In genomic region chr12:35016481-35017250, GRCm38 (mm10) we compare ENCODE assay signal across 27 mouse cellular contexts. TPM values are rescaled to one million over a fixed set of nuclear protein-coding genes. Genes with fewer than 3 reads are reported as not detected.
DNase-seq lines count a peak whose midpoint lies in the region; ATAC-seq and TF ChIP-seq lines count a peak whose summit lies in the region.
"Had no signal": no experiment of that assay in that cellular context is flagged by ENCODE, and none has a peak within 500 bp of the region (broad histone marks: within the 10 kb centered on the region; RNA-seq: fewer than 3 reads in every experiment).

No protein-coding gene starts in this region.

- WGBS in forebrain, embryonic 16.5 days = 95% methylated on average over 9 of the region's 9 CpGs
- 90% methylated on average over 9 of the region's 9 CpGs for WGBS in forebrain, embryonic 10.5 days
- WGBS in midbrain, embryonic 13.5 days = 88% methylated on average over 9 of the region's 9 CpGs
- 94% methylated on average over 9 of the region's 9 CpGs for WGBS in midbrain, postnatal 0 days
- WGBS in intestine, embryonic 15.5 days = 62% methylated on average over 9 of the region's 9 CpGs

- no peaks in the 10 kb centered on the region for H3K36me3 ChIP-seq in forebrain, embryonic 16.5 days (ENCODE audit: control insufficient read depth, insufficient read depth)
- no peaks in the 10 kb centered on the region for H3K36me3 ChIP-seq in forebrain, embryonic 10.5 days (replicated peaks)
- H3K36me3 ChIP-seq in midbrain, embryonic 13.5 days = no peaks in the 10 kb centered on the region
- no peaks in the 10 kb centered on the region for H3K36me3 ChIP-seq in midbrain, postnatal 0 days (ENCODE audit: insufficient read depth, low read length)
- H3K36me3 ChIP-seq in intestine, embryonic 15.5 days = no peaks in the 10 kb centered on the region
- H3K36me3 ChIP-seq in splenic B cell, adult 2 months (ENCODE audit: control insufficient read depth, insufficient read depth, low read length, poor library complexity, severe bottlenecking) = no peaks in the 10 kb centered on the region
- H3K36me3 ChIP-seq: heart, embryonic 15.5 days; hindbrain, embryonic 10.5 days; limb, embryonic 15.5 days; liver, embryonic 15.5 days had no signal

- TF ChIP-seq CTCF in midbrain, postnatal 0 days (IDR thresholded peaks at IDR 0.05) = no peak

- H3K27ac ChIP-seq in forebrain, embryonic 16.5 days (ENCODE audit: low read length) = no peak overlapping the region
- no peak overlapping the region for H3K27ac ChIP-seq in forebrain, embryonic 10.5 days
- no peak overlapping the region for H3K27ac ChIP-seq in midbrain, embryonic 13.5 days
- no peak overlapping the region for H3K27ac ChIP-seq in midbrain, postnatal 0 days (ENCODE audit: low read depth, low read length)
- 0 out of 2 replicates have a peak overlapping the region, but pooled peaks have one; percentile 18 for H3K27ac ChIP-seq in intestine, embryonic 15.5 days
- H3K27ac ChIP-seq: heart, adult 2 months; heart, embryonic 15.5 days; hindbrain, embryonic 10.5 days; kidney, postnatal 0 days; limb, embryonic 15.5 days; liver, embryonic 15.5 days; macrophage had no signal

- H3K27me3 ChIP-seq in forebrain, embryonic 16.5 days (replicated peaks; ENCODE audit: control insufficient read depth, insufficient read depth, low read length) = no peaks in the 10 kb centered on the region
- H3K27me3 ChIP-seq in forebrain, embryonic 10.5 days (ENCODE audit: poor library complexity, severe bottlenecking) = no peaks in the 10 kb centered on the region
- 0 out of 2 replicates have a peak, but pooled peaks cover 7% of the 10 kb centered on the region for H3K27me3 ChIP-seq in midbrain, embryonic 13.5 days
- H3K27me3 ChIP-seq in midbrain, postnatal 0 days (ENCODE audit: insufficient read depth, low read length) = no peaks in the 10 kb centered on the region
- no peaks in the 10 kb centered on the region for H3K27me3 ChIP-seq in intestine, embryonic 15.5 days (replicated peaks)
- H3K27me3 ChIP-seq in splenic B cell, adult 2 months (ENCODE audit: control insufficient read depth, insufficient read depth, low read length, poor library complexity, severe bottlenecking) = no peaks in the 10 kb centered on the region
- H3K27me3 ChIP-seq: heart, embryonic 15.5 days; limb, embryonic 15.5 days; liver, embryonic 15.5 days had no signal

- H3K9me3 ChIP-seq in forebrain, embryonic 16.5 days (ENCODE audit: control insufficient read depth, low read length) = no peaks in the 10 kb centered on the region
- no peaks in the 10 kb centered on the region for H3K9me3 ChIP-seq in forebrain, embryonic 10.5 days
- H3K9me3 ChIP-seq in midbrain, embryonic 13.5 days = no peaks in the 10 kb centered on the region
- H3K9me3 ChIP-seq in midbrain, postnatal 0 days (ENCODE audit: low read length) = no peaks in the 10 kb centered on the region
- H3K9me3 ChIP-seq in intestine, embryonic 15.5 days = no peaks in the 10 kb centered on the region
- H3K9me3 ChIP-seq: heart, embryonic 15.5 days; hindbrain, embryonic 10.5 days; limb, embryonic 15.5 days; liver, embryonic 15.5 days had no signal

- H3K4me3 ChIP-seq in forebrain, embryonic 16.5 days (replicated peaks; ENCODE audit: low read length) = no peak overlapping the region
- H3K4me3 ChIP-seq in forebrain, embryonic 10.5 days = no peak overlapping the region
- no peak overlapping the region for H3K4me3 ChIP-seq in midbrain, embryonic 13.5 days (replicated peaks)
- no peak overlapping the region for H3K4me3 ChIP-seq in midbrain, postnatal 0 days (ENCODE audit: low read depth, low read length)
- H3K4me3 ChIP-seq in intestine, embryonic 15.5 days (replicated peaks) = no peak overlapping the region
- H3K4me3 ChIP-seq: erythroblast, embryonic 14.5 days; heart, adult 2 months; heart, embryonic 15.5 days; hindbrain, embryonic 10.5 days; limb, embryonic 15.5 days; liver, embryonic 15.5 days had no signal

- H3K9ac ChIP-seq in forebrain, embryonic 16.5 days (replicated peaks; ENCODE audit: low read depth, low read length) = no peak overlapping the region
- no peak overlapping the region for H3K9ac ChIP-seq in midbrain, embryonic 13.5 days (replicated peaks)
- no peak overlapping the region for H3K9ac ChIP-seq in midbrain, postnatal 0 days (replicated peaks; ENCODE audit: low read length, poor library complexity, severe bottlenecking)
- no peak overlapping the region for H3K9ac ChIP-seq in intestine, embryonic 15.5 days
- H3K9ac ChIP-seq: heart, embryonic 15.5 days; limb, embryonic 15.5 days; liver, embryonic 15.5 days had no signal

- no peak overlapping the region for H3K4me2 ChIP-seq in forebrain, embryonic 16.5 days (ENCODE audit: low read length)
- H3K4me2 ChIP-seq in midbrain, embryonic 13.5 days (replicated peaks) = no peak overlapping the region
- H3K4me2 ChIP-seq in midbrain, postnatal 0 days (ENCODE audit: low read depth, low read length, poor library complexity, severe bottlenecking) = no peak overlapping the region
- no peak overlapping the region for H3K4me2 ChIP-seq in intestine, embryonic 15.5 days (replicated peaks)
- H3K4me2 ChIP-seq: heart, embryonic 15.5 days; limb, embryonic 15.5 days; liver, embryonic 15.5 days had no signal

- peak; percentile 14; the same call in 1 of the 2 replicates for ATAC-seq in forebrain, embryonic 16.5 days
- ATAC-seq in midbrain, embryonic 13.5 days = peak; percentile 37; the same call in 1 of the 2 replicates
- ATAC-seq in midbrain, postnatal 0 days (ENCODE audit: low FRiP score) = no peak
- peak; percentile 92 for ATAC-seq in intestine, embryonic 15.5 days
- no peak for ATAC-seq in megakaryocyte-erythroid progenitor cell, adult 5-6 weeks (replicated peaks; ENCODE audit: low FRiP score, low TSS enrichment, poor library complexity, severe bottlenecking)
- no peak for ATAC-seq in activated CD4-positive, CD25-positive, alpha-beta regulatory T cell, adult 4 months

- DNase-seq in forebrain, embryonic 10.5 days (ENCODE audit: extremely low spot score, low spot score) = no peak
- no peak for DNase-seq in midbrain, postnatal 0 days (ENCODE audit: low spot score)
- peak; percentile 41 for DNase-seq in splenic B cell, adult 2 months (ENCODE audit: low read depth, low spot score)
- DNase-seq: adrenal gland, postnatal 14 days; cerebellum, adult 9-11 months; gastrocnemius, postnatal 10 days; heart, adult 2 months had no signal

- H3K4me1 ChIP-seq in forebrain, embryonic 16.5 days (replicated peaks; ENCODE audit: control insufficient read depth, insufficient read depth, low read length) = no peaks in the 10 kb centered on the region
- H3K4me1 ChIP-seq in forebrain, embryonic 10.5 days = no peaks in the 10 kb centered on the region
- H3K4me1 ChIP-seq in midbrain, embryonic 13.5 days (replicated peaks) = no peaks in the 10 kb centered on the region
- no peaks in the 10 kb centered on the region for H3K4me1 ChIP-seq in midbrain, postnatal 0 days (ENCODE audit: insufficient read depth, low read length)
- no peaks in the 10 kb centered on the region for H3K4me1 ChIP-seq in intestine, embryonic 15.5 days (replicated peaks)
- H3K4me1 ChIP-seq: heart, embryonic 15.5 days; limb, embryonic 15.5 days; liver, embryonic 15.5 days had no signal

RNA-seq across cellular contexts. Expression of gene Snx13, which starts 30.3 kb away (rescaled TPM):
- 32.1 and 35.6 TPM in 2 replicates for polyA plus RNA-seq in forebrain, embryonic 16.5 days (2015; fragmentation: Nextera tagmentation; extraction: Ambion mirVana)
- 16.1 and 16.6 TPM in 2 replicates for polyA plus RNA-seq in forebrain, embryonic 10.5 days (2016; fragmentation: Nextera tagmentation; extraction: Ambion mirVana)
- 23.3 and 23.8 TPM in 2 replicates for polyA plus RNA-seq in midbrain, embryonic 13.5 days (2015; fragmentation: Nextera tagmentation; extraction: Ambion mirVana)
- 22.0 and 27.3 TPM in 2 replicates for total RNA-seq in midbrain, postnatal 0 days (2014; rRNA removed)
- 21.4 and 22.3 TPM in 2 replicates for polyA plus RNA-seq in midbrain, postnatal 0 days (2015; fragmentation: Nextera tagmentation; extraction: Ambion mirVana)
- 26.3 and 29.5 TPM in 2 replicates for polyA plus RNA-seq in intestine, embryonic 15.5 days (2015; fragmentation: Nextera tagmentation; extraction: Ambion mirVana)
- 7.3 and 13.2 TPM in 2 replicates for total RNA-seq in megakaryocyte-erythroid progenitor cell, adult 5-6 weeks (2014; fragmentation: Nextera tagmentation)
- 20.8 and 21.8 TPM in 2 replicates for total RNA-seq in megakaryocyte-erythroid progenitor cell, adult 5-6 weeks (2017)
- 10 to 100 TPM; 17.4 to 22.5 TPM for polyA plus RNA-seq in activated CD4-positive, CD25-positive, alpha-beta regulatory T cell, adult 4 months (2017; shearing (Covaris generic))

RNA-seq across cellular contexts. Expression of gene Prps1l1, which starts 32.1 kb away (rescaled TPM):
- polyA plus RNA-seq in forebrain, embryonic 16.5 days (2015; fragmentation: Nextera tagmentation; extraction: Ambion mirVana) = not detected in 2 replicates
- not detected in 2 replicates for polyA plus RNA-seq in forebrain, embryonic 10.5 days (2016; fragmentation: Nextera tagmentation; extraction: Ambion mirVana)
- 0.09 TPM in 1 of 2 replicates, not detected in the other for polyA plus RNA-seq in midbrain, embryonic 13.5 days (2015; fragmentation: Nextera tagmentation; extraction: Ambion mirVana)
- total RNA-seq in midbrain, postnatal 0 days (2014; rRNA removed) = not detected in 2 replicates
- not detected in 2 replicates for polyA plus RNA-seq in midbrain, postnatal 0 days (2015; fragmentation: Nextera tagmentation; extraction: Ambion mirVana)
- not detected in 2 replicates for polyA plus RNA-seq in intestine, embryonic 15.5 days (2015; fragmentation: Nextera tagmentation; extraction: Ambion mirVana)
- total RNA-seq in megakaryocyte-erythroid progenitor cell, adult 5-6 weeks (2014; fragmentation: Nextera tagmentation) = not detected in 2 replicates
- not detected in 2 replicates for total RNA-seq in megakaryocyte-erythroid progenitor cell, adult 5-6 weeks (2017)
- 1 to 10 TPM in 1 of 2 experiments, under 1 TPM in 1; 0.33 to 1.0 TPM for polyA plus RNA-seq in activated CD4-positive, CD25-positive, alpha-beta regulatory T cell, adult 4 months (2017; shearing (Covaris generic))
- total RNA-seq: adrenal gland, postnatal 14 days; gastrocnemius, postnatal 10 days; heart, adult 2 months; left cerebral cortex, adult 18-20 months; left cerebral cortex, postnatal 36 days had no signal
- polyA plus RNA-seq: brain, embryonic 14.5 days; C2C12; cortical plate, adult 2 months; embryonic facial prominence, embryonic 11.5 days; erythroblast, embryonic 14.5 days; heart, adult 2 months; heart, embryonic 15.5 days; hindbrain, embryonic 10.5 days; kidney, postnatal 0 days; limb, embryonic 15.5 days; liver, embryonic 15.5 days; lung, embryonic 16.5 days; macrophage; neural tube, embryonic 11.5 days had no signal

Comparison
In these comparisons a context has a peak if more than half of its experiments do, and no peak if none do; other contexts are left out.
1. ATAC-seq: peak in forebrain, embryonic 16.5 days (single experiment), midbrain, embryonic 13.5 days (single experiment) and intestine, embryonic 15.5 days (single experiment); none in midbrain, postnatal 0 days (single experiment), megakaryocyte-erythroid progenitor cell, adult 5-6 weeks (single experiment) and activated CD4-positive, CD25-positive, alpha-beta regulatory T cell, adult 4 months (single experiment).